Mouse (Mus musculus): ENCODE measurements at regions not wholly inside any gene's neighbourhood (a gene's known extent, or its start where the extent isn't known, plus 50 kb on each side); places are given as distances from the start of the nearest gene placed in this dataset.

DNA sequence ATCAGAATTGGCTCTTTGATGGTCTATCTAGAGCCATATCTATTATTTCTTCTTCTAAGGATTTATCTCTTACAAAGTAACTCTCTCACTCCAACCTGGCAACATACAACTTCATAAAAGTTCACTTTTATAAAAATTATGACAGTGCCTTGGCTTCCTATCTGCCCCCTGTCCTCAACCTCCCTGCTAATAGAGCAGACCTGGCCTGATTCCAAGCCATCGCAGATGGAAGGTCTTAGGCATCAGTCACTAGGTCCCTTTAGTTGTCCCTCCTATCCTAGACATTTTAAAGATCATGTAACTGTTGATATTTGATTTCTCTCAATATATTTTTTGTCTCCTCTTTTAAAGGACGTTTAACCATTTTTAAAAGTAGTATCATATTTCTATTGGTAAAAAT is 1974.3 kb upstream of the Slc39a10 start:
- DNase-seq (ENCODE audit: low spot score in 2 of 2): no peak

DNA sequence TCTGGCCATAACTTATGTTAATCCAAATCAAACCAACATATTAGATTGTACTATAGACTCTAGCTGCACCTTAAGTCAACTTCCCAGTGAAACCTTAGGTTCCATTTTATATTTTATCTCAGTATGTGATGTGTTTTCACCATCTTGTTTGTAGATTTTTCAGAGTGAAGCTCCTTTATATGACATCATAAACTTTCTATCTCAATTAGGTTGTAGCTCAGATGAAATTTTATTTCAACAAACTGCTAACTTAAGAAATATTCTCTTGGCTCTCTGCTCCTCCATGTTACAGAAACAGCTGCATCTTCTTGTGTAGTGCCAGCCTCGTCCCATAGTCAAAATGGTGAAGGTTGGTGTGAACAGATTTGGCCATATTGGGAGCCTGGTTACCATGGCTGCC is 1988.7 kb upstream of the Slc39a10 start:
- no peak for DNase-seq (ENCODE audit: low spot score in 2 of 2)

DNA sequence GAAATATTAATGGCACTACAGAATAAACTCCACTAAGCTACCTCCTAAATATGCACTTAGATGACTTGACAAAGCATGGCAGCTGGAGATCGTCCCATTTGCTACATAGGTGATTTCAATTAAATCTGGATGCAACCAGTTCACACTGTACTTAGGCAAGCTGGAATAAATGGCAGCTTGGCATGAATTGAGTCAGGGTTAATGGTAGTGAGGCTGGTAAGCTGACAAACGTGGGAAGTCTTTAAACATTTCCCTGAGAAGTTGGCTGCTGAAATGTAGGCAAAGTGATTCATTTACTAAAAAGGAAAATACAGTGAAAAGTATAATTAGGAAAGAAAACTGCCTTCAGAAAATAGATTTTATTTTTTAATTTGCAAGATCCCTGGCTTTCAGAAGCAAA is 2000.9 kb upstream of the Slc39a10 start:
- DNase-seq (ENCODE audit: low spot score in 2 of 2): peak in 1 of 2 experiments; percentile 2

DNA sequence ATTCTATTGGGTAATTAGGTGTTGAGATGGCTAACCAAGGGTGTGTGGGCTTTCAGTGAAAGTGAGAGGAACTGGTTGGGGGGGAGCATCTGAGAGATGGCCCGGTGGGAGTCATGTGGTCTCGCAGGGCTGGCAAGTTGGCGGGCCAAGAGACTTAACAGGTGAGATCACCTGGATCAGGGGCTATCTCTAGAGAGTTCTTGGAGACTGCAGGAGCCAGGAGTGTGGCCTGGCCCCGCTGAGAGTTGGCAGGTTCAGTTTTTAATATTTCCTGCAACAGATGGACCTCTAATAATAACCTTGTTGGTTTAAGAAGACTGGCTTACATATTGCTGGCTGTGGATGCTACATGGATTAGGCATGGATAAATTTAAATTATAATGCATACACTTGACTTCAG is 1984.0 kb upstream of the Tmeff2 start:
- DNase-seq (ENCODE audit: low spot score in 2 of 2): no peak

DNA sequence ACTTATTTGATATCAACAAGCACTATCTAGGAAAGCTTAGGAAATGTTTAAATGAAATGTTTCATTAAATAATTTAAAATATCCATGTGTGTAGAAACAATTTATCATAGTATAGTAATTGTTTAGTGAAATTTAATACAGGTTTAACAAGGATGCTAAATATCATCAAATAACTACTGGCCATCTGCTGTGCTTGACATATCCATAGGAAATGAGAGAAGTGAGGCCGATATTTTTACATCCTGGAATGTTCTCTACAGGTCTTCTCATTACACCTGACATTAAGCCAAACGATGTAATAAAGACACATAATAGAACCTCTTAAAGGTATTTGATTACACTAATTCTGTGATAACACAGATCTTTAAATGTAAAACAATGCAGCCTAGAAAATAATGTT is 1957.3 kb upstream of the Tmeff2 start:
- DNase-seq (ENCODE audit: low spot score in 2 of 2): no peak

DNA sequence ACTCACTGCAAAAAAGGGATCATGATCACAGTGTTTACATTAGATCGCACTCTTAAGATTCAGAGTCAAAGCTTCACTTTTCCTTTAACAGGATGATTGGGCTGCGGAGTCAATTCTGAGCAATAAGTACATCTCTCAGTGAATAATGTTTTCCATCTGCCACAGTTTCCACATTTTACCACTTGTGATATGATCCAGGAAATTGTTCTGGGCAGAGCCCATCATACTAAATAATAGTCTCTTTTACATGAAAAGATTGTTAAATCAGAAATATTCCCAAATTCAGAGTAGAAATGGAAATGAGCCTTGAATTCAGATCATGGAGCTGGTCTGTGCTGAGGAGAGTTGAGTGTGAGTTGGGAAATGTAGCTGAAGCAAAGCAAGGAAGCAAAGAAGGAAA is 1956.6 kb upstream of the Tmeff2 start:
- DNase-seq (ENCODE audit: low spot score in 2 of 2): peak in 1 of 2 experiments; percentile 59
